Mouse (Mus musculus): ENCODE data around the gene Th.

DNA sequence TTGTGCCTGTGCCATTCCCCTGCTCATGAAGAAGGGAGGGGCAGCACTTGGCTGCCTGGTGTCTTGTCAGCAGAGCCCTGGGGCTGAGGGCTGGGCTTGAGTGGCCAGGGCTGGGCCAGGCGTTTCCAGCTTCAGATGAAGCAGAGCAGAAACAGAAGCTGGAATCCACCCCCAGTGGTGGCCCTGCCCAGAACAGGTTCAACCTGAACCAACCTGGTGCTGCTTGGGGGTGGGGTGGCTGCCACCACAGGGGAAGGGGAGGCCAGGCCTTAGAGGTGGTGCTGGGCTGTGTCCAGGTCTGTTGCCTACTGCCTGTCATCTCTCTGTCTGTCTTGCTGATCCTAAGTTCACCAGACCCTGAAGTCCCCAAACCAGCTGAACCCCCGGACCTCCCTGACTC lies 25.1 kb upstream of the Th start:
- TF ChIP-seq CTCF (IDR thresholded peaks at IDR 0.05) (no peak), POLR2A (IDR thresholded peaks at IDR 0.05; ENCODE audit: insufficient read depth, low read depth, low read length) (no peak)
